Mouse (Mus musculus) gastrocnemius, adult 2 months (tissue): ENCODE data around the gene Spint2. TPM values are rescaled to one million over a fixed set of nuclear protein-coding genes. Genes with fewer than 3 reads are reported as not detected.

Experiments
- DNase-seq: peaks from one replicate; pipeline ENCODE4 v3.0.0; 2022
- H3K27ac ChIP-seq: fragments of 200-600 bp; 2 replicates; pipeline ENCODE4 v1.8.1; 2022; ENCODE audit warnings: mild to moderate bottlenecking
- H3K4me3 ChIP-seq: fragments of 200-600 bp; 2 replicates; pipeline ENCODE4 v1.8.1; 2022; ENCODE audit warnings: mild to moderate bottlenecking, moderate library complexity
- CTCF ChIP-seq: fragments of 200-600 bp; IDR thresholded peaks from 2 replicates; pipeline ENCODE4 v1.8.1; 2022; ENCODE audit warnings: antibody characterized with exemption, mild to moderate bottlenecking, moderate library complexity
- intact Hi-C: fragments of 180-260 bp; cut with DNase I; formaldehyde crosslinking; loops from one replicate; pipeline ENCODE4 v1.15.1; 2025
- total RNA-seq, 2 experiments: library from RNA; stranded (reverse); gene quantifications; 2 replicates each; pipeline ENCODE4 v1.2.3; 2021

The Spint2 gene
- total RNA-seq, 2 experiments from 2014 or later = 4.7 to 6.0 TPM

GRCm38 (mm10) chr7:29287481-29287880, 5.8 kb upstream of the Spint2 start:
- TF ChIP-seq CTCF = no peak
- intact Hi-C loops = no loop called here
- no peak overlapping the region for H3K4me3 ChIP-seq
- DNase-seq = no peak
- H3K27ac ChIP-seq = no peak overlapping the region

GRCm38 (mm10) chr7:29284523-29284922, 2.8 kb upstream of the Spint2 start:
- TF ChIP-seq CTCF = no peak
- Histone ChIP-seq H3K27ac (no peak overlapping the region), H3K4me3 (no peak overlapping the region)
- DNase-seq = no peak
- intact Hi-C loops = no loop called here

- no peak for DNase-seq
- Histone ChIP-seq H3K27ac (no peak overlapping the region), H3K4me3 (no peak overlapping the region)
- intact Hi-C loops = no loop called here
- TF ChIP-seq CTCF = no peak
These were observed 2.2 kb upstream of the Spint2 start for GRCm38 (mm10) chr7:29283876-29284275.

- TF ChIP-seq CTCF = no peak
- H3K4me3 ChIP-seq = peak overlapping the region; percentile 86
- H3K27ac ChIP-seq = peak overlapping the region; percentile 79; the same call in 1 of the 2 replicates
- no peak for DNase-seq
- intact Hi-C loops = no loop called here
These were observed 402 bp upstream of the Spint2 start for GRCm38 (mm10) chr7:29282074-29282554.

- intact Hi-C loops = no loop called here
These were observed 911 bp downstream of the Spint2 start for GRCm38 (mm10) chr7:29280801-29281200.

GRCm38 (mm10) chr7:29279924-29280323, 1.8 kb downstream of the Spint2 start:
- no peak overlapping the region for H3K27ac ChIP-seq
- DNase-seq = no peak
- no peak overlapping the region for H3K4me3 ChIP-seq
- intact Hi-C loops = no loop called here
- TF ChIP-seq CTCF = no peak

More at GRCm38 (mm10) chr7:29280801-29281200, 911 bp downstream of the Spint2 start:
- TF ChIP-seq CTCF = no peak
- peak overlapping the region; percentile 86 for H3K4me3 ChIP-seq
- peak overlapping the region; percentile 79 for H3K27ac ChIP-seq
- no peak for DNase-seq

- Histone ChIP-seq H3K27ac (no peak overlapping the region), H3K4me3 (no peak overlapping the region)
- no peak for TF ChIP-seq CTCF
- intact Hi-C loops = no loop called here
- DNase-seq = no peak
These were observed 2.5 kb downstream of the Spint2 start for GRCm38 (mm10) chr7:29279261-29279660.

- Histone ChIP-seq H3K4me3 (no peak overlapping the region), H3K27ac (peak overlapping the region; percentile 56; the same call in 1 of the 2 replicates)
- no peak for TF ChIP-seq CTCF
- no peak for DNase-seq
- intact Hi-C loops = no loop called here
These were observed 4.2 kb downstream of the Spint2 start for GRCm38 (mm10) chr7:29277510-29277909.

- no peak for TF ChIP-seq CTCF
- H3K27ac ChIP-seq = peak overlapping the region; percentile 56
- DNase-seq = no peak
- intact Hi-C loops = no loop called here
- no peak overlapping the region for H3K4me3 ChIP-seq
These were observed 5.0 kb downstream of the Spint2 start for GRCm38 (mm10) chr7:29276715-29277114.

GRCm38 (mm10) chr7:29271687-29272465, 9.8 kb downstream of the Spint2 start:
- peak overlapping the region; percentile 41 for H3K27ac ChIP-seq
- H3K4me3 ChIP-seq = no peak overlapping the region
- DNase-seq = no peak
- no peak for TF ChIP-seq CTCF
- intact Hi-C loops = no loop called here

- DNase-seq = no peak
- intact Hi-C loops = no loop called here
- peak overlapping the region; percentile 41; the same call in 1 of the 2 replicates for H3K27ac ChIP-seq
- no peak for TF ChIP-seq CTCF
- no peak overlapping the region for H3K4me3 ChIP-seq
These were observed 11.3 kb downstream of the Spint2 start for GRCm38 (mm10) chr7:29270445-29270844.

- intact Hi-C loops = no loop called here
- no peak for DNase-seq
- H3K27ac ChIP-seq = no peak overlapping the region
- no peak for TF ChIP-seq CTCF
- H3K4me3 ChIP-seq = no peak overlapping the region
These were observed 14.8 kb downstream of the Spint2 start for GRCm38 (mm10) chr7:29266931-29267330.

- no peak overlapping the region for H3K27ac ChIP-seq
- intact Hi-C loops = no loop called here
- no peak for DNase-seq
- no peak for TF ChIP-seq CTCF
- H3K4me3 ChIP-seq = no peak overlapping the region
These were observed 16.1 kb downstream of the Spint2 start for GRCm38 (mm10) chr7:29265636-29266035.

- TF ChIP-seq CTCF = no peak
- Histone ChIP-seq H3K27ac (no peak overlapping the region), H3K4me3 (no peak overlapping the region)
- DNase-seq = no peak
- intact Hi-C loops = no loop called here
These were observed 17.9 kb downstream of the Spint2 start for GRCm38 (mm10) chr7:29263831-29264230.
